8 mouse cellular contexts compared by ENCODE assay signal in genomic region chr2:168080431-168081246, GRCm38 (mm10). TPM values are rescaled to one million over a fixed set of nuclear protein-coding genes. Genes with fewer than 3 reads are reported as not detected.
DNase-seq lines count a peak whose midpoint lies in the region; ATAC-seq and TF ChIP-seq lines count a peak whose summit lies in the region.

Gene Pard6b (plus strand): TSS chr2:168081004.

- WGBS in hindbrain, postnatal 0 days: 2% methylated on average over 66 of the region's 110 CpGs

- intact Hi-C loops in gastrocnemius, adult 2 months (cut with DNase I): no loop called here
- intact Hi-C loops in left cerebral cortex, adult 2 months (cut with DNase I): loop anchor here (5.0 kb wide), 1 partner anchor 393 kb away; the partner anchor contains the start of genes Cebpb and Tmem189

- ATAC-seq in common myeloid progenitor, adult 5-6 weeks (replicated peaks; ENCODE audit: low read depth, poor library complexity, severe bottlenecking): peak; percentile 88
- ATAC-seq in hindbrain, postnatal 0 days: peak; percentile 94
- ATAC-seq in megakaryocyte, adult 5-6 weeks (ENCODE audit: poor library complexity, severe bottlenecking): peak; percentile 95

- no peaks in the 10 kb centered on the region for H3K9me3 ChIP-seq in hindbrain, postnatal 0 days (ENCODE audit: low read length)

- peak; percentile 100 for DNase-seq in ZHBTc4 (ENCODE audit: low read depth, low spot score)
- peak; percentile 95 for DNase-seq in gastrocnemius, adult 2 months
- DNase-seq in hindbrain, postnatal 0 days (ENCODE audit: low spot score): peak; percentile 99
- peak; percentile 95 to 98 for DNase-seq in left cerebral cortex, adult 2 months (ENCODE audit: extremely low spot score in 1 of 2, low spot score in 2 of 2)
- DNase-seq in right cerebral cortex, adult 2 months (ENCODE audit: low spot score in 2 of 2): peak; percentile 95 to 96
- peak; percentile 95 for DNase-seq in urinary bladder, postnatal 14 days (ENCODE audit: low spot score)

- no peak for TF ChIP-seq CTCF in gastrocnemius, adult 2 months (IDR thresholded peaks at IDR 0.05)
- no peak for TF ChIP-seq CTCF in hindbrain, postnatal 0 days (IDR thresholded peaks at IDR 0.05; ENCODE audit: low read depth)
- no peak for TF ChIP-seq CTCF in left cerebral cortex, adult 2 months (IDR thresholded peaks at IDR 0.05)

- H3K4me1 ChIP-seq in hindbrain, postnatal 0 days (ENCODE audit: insufficient read depth, low read length): no peaks in the 10 kb centered on the region; the same call in 1 of the 2 replicates

- H3K36me3 ChIP-seq in hindbrain, postnatal 0 days (ENCODE audit: insufficient read depth, low read length): no peaks in the 10 kb centered on the region

- peak within 1 kb of the TSS; percentile 86 for H3K27ac ChIP-seq in gastrocnemius, adult 2 months
- H3K27ac ChIP-seq in hindbrain, postnatal 0 days: peak within 1 kb of the TSS; percentile 92
- H3K27ac ChIP-seq in left cerebral cortex, adult 2 months: peak within 1 kb of the TSS; percentile 90

- peak within 1 kb of the TSS; percentile 72 for H3K9ac ChIP-seq in hindbrain, postnatal 0 days (replicated peaks; ENCODE audit: low read length)

- peak within 1 kb of the TSS; percentile 92 for H3K4me3 ChIP-seq in gastrocnemius, adult 2 months
- H3K4me3 ChIP-seq in hindbrain, postnatal 0 days (ENCODE audit: low read length): peak within 1 kb of the TSS; percentile 72
- H3K4me3 ChIP-seq in left cerebral cortex, adult 2 months: peak within 1 kb of the TSS; percentile 83

- peak within 1 kb of the TSS; percentile 82 for H3K4me2 ChIP-seq in hindbrain, postnatal 0 days (ENCODE audit: low read depth, low read length)

- H3K27me3 ChIP-seq in hindbrain, postnatal 0 days (ENCODE audit: insufficient read depth, low read length): no peaks in the 10 kb centered on the region

RNA-seq across cellular contexts. Expression of gene Pard6b, which starts in this region (rescaled TPM):
- 0.41 and 1.2 TPM in 2 replicates for total RNA-seq in common myeloid progenitor, adult 5-6 weeks (2017)
- 1 to 10 TPM in 1 of 2 experiments, under 1 TPM in 1; 0.66 to 1.7 TPM for total RNA-seq in gastrocnemius, adult 2 months (2021)
- 5.1 and 7.7 TPM in 2 replicates for total RNA-seq in hindbrain, postnatal 0 days (2014; rRNA removed)
- polyA plus RNA-seq in hindbrain, postnatal 0 days (2015; fragmentation: Nextera tagmentation; extraction: Ambion mirVana): 3.7 and 4.5 TPM in 2 replicates
- total RNA-seq in left cerebral cortex, adult 2 months (2021): 1 to 10 TPM; 5.5 to 6.8 TPM
- total RNA-seq in megakaryocyte, adult 5-6 weeks (2015): 0.30 TPM in 1 of 2 replicates, not detected in the other
- total RNA-seq in megakaryocyte, adult 5-6 weeks (2017): 0.26 TPM in 1 of 2 replicates, not detected in the other

Comparison
In these comparisons a context has a peak if more than half of its experiments do, and no peak if none do; other contexts are left out.
1. Peak in every context shown above with its lines: DNase-seq, ATAC-seq, H3K4me3 ChIP-seq and H3K27ac ChIP-seq.
2. Peak in ATAC-seq in megakaryocyte, adult 5-6 weeks; RNA of the gene not detected or under 1 TPM.